Mouse (Mus musculus) midbrain, embryonic 10.5 days (tissue): Measurements from ENCODE around the gene Gas7. TPM values are rescaled to one million over a fixed set of nuclear protein-coding genes. Genes with fewer than 3 reads are reported as not detected.

Experiments used
- DNase-seq: peaks from one replicate; pipeline ENCODE4 v3.0.0-alpha.2; 2017; ENCODE audit warnings: low spot score
- H3K27ac ChIP-seq: fragments of 300-500 bp; sonication (generic); replicated peaks from 2 replicates; pipeline ENCODE4 v1.5.1; 2016; ENCODE audit warnings: mild to moderate bottlenecking
- H3K27me3 ChIP-seq: fragments of 300-500 bp; sonication (generic); 2 replicates; pipeline ENCODE4 v1.6.1; 2016; ENCODE audit warnings: low read depth, mild to moderate bottlenecking; ENCODE audit not compliant: poor library complexity, severe bottlenecking
- H3K36me3 ChIP-seq: fragments of 300-500 bp; sonication (generic); 2 replicates; pipeline ENCODE4 v1.6.1; 2016; ENCODE audit warnings: mild to moderate bottlenecking, moderate library complexity
- H3K4me1 ChIP-seq: fragments of 300-500 bp; sonication (generic); 2 replicates; pipeline ENCODE4 v1.6.1; 2016
- H3K4me3 ChIP-seq: fragments of 300-500 bp; sonication (generic); 2 replicates; pipeline ENCODE4 v1.5.1; 2016; ENCODE audit warnings: mild to moderate bottlenecking, moderate library complexity
- H3K9me3 ChIP-seq: fragments of 300-500 bp; sonication (generic); replicated peaks from 2 replicates; pipeline ENCODE4 v1.6.1; 2016; ENCODE audit warnings: mild to moderate bottlenecking
- WGBS: fragments of 180-500 bp; shearing (Covaris S2); methylation state at CpG from one replicate; pipeline ENCODE4 v1.1.7; 2016; 5-methylcytosine and 5-hydroxymethylcytosine counted together
- polyA plus RNA-seq: library from polyadenylated mRNA; unstranded; fragments of >200 nt; fragmentation: Nextera tagmentation; extraction: Ambion mirVana; gene quantifications from 2 replicates; pipeline ENCODE4 v1.2.1, GENCODE M21; 2016

Gene Gas7
- polyA plus RNA-seq, 1 experiment from 2014 or later: 2.9 TPM

DNA sequence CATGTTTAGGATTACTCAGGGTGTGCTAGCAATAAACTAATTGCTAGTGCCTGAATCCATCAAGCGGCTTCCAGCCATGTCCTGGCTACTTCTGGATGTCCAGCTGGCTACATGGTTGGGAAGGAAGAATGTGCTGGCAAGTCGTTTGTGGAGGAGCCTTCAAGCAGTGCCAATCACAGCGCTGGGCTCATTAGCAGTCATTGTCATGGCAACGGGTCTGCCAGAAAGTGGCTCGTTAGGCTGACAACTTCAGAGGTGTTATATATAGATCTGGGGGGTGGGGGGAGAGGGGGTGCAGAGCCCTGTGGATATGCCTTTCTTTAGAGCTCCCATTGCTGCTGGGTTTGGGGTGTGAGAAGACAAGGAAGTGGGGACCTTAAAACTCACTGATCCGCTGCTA, 141.0 kb downstream of the Gas7 start:
- DNase-seq: no peak
- 72% methylated on average over 6 of the region's 6 CpGs for WGBS
- Histone ChIP-seq H3K27ac (no peak overlapping the region), H3K4me1 (peaks cover 15% of the 10 kb centered on the region), H3K36me3 (no peaks in the 10 kb centered on the region), H3K9me3 (no peaks in the 10 kb centered on the region), H3K27me3 (no peaks in the 10 kb centered on the region), H3K4me3 (no peak overlapping the region)

DNA sequence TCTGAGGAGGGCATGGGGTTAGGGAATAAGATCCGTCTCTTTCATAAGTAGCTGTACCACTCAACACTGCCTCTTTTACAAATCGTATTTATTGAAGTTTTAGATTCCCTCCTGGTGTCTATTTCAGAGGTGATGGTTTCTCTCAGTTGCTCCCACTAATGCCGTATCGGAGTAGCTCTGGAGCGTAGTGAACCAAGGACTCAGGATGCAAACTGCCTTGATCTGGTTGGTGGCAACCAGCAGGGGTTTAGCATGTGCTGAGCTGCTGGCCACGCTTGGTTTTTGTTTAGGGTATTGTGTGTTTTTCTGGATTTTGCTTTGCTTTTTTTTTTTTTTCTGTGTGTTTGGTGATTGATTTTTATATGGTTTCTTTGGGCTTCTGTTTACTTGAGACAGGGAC, 141.6 kb downstream of the Gas7 start:
- H3K4me1 ChIP-seq: peaks cover 15% of the 10 kb centered on the region
- H3K27ac ChIP-seq: no peak overlapping the region
- DNase-seq: no peak
- H3K27me3 ChIP-seq: no peaks in the 10 kb centered on the region
- H3K9me3 ChIP-seq: no peaks in the 10 kb centered on the region
- WGBS: 90% methylated on average over 6 of the region's 6 CpGs
- H3K4me3 ChIP-seq: no peak overlapping the region
- H3K36me3 ChIP-seq: no peaks in the 10 kb centered on the region

DNA sequence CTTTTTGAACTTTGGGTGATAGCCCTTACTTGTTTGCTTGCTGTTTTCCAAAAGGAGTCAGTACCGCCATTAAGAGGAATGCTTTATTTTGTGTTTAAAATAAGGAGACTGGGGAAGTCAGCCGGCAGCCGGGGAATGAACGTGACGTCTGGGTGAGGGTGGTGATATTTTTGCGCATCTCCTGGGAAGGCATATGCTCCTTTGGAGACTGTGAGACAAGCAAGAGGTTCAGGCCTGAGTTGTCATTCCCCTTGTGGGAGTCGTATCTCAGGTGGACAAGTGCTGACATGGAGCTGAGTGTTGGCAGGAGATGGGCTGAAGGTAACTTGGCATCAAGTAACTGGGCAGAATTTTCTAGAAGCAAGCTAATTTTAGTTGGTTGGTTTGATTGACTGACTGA, 142.2 kb downstream of the Gas7 start:
- Histone ChIP-seq H3K27me3 (no peaks in the 10 kb centered on the region), H3K27ac (no peak overlapping the region), H3K4me1 (peaks cover 11% of the 10 kb centered on the region), H3K36me3 (no peaks in the 10 kb centered on the region), H3K4me3 (no peak overlapping the region), H3K9me3 (no peaks in the 10 kb centered on the region)
- WGBS: 95% methylated on average over 7 of the region's 7 CpGs
- no peak for DNase-seq

DNA sequence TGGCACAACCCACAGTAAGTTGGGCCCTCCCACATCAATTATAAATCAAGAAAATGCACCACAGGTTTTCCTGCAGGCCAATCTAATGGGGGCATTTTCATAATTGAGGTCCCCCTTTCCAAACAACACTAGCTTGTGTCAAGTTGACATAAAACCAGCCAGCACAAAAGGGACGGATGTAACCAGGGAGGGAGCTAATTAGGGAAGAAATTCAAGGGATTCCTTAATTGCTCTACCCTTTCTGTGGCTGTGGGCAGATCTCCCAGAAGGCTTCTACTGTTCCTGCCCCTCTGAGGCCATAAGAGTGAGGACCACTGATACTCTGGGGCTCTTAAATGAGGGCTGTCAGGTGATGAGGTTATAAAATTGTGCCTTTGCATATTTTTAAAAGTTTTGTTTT, 143.9 kb downstream of the Gas7 start:
- Histone ChIP-seq H3K27me3 (no peaks in the 10 kb centered on the region), H3K9me3 (no peaks in the 10 kb centered on the region), H3K27ac (no peak overlapping the region), H3K4me1 (peaks cover 20% of the 10 kb centered on the region), H3K36me3 (no peaks in the 10 kb centered on the region), H3K4me3 (no peak overlapping the region)
- 64% methylated on average over 1 of the region's 1 CpGs for WGBS
- DNase-seq: no peak

DNA sequence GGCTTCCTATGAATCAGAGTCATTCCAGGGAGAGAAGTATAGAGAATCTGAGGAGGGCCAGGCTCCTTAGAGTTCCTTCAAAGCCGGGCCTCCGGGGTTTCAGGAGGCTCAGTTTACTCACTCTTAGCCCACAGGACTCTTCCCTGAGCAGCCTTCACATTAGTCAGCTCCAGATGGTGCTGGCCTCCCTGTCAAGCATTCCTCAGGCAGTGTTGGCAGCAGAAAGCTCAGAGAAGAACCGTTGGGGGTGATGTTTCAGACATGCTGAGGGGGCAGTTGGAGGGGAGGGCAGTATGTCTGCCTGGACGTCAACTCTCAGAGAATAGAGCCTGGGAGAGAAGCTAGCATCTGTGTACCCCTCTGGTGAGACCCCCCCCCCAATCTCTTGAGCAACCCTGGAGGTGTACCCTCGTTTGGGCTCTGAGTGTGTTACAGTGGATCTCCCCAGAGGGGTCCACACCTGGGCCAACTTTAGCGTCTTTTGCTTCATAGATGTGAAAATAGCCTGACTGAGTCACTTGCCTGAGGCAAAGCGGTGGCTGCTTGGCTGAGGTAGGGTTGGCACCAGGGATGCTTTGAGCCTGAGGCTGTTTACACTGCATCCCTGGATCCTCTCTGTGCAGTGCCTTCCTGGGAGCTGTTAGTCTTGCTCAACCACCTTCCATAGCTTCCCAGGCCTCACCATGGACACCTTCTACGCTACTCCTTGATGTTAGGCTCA, 145.6 kb downstream of the Gas7 start:
- H3K9me3 ChIP-seq: no peaks in the 10 kb centered on the region
- H3K36me3 ChIP-seq: no peaks in the 10 kb centered on the region
- peaks cover 20% of the 10 kb centered on the region for H3K4me1 ChIP-seq
- H3K27ac ChIP-seq: no peak overlapping the region
- WGBS: 83% methylated on average over 8 of the region's 8 CpGs
- H3K4me3 ChIP-seq: no peak overlapping the region
- no peaks in the 10 kb centered on the region for H3K27me3 ChIP-seq
- no peak for DNase-seq

DNA sequence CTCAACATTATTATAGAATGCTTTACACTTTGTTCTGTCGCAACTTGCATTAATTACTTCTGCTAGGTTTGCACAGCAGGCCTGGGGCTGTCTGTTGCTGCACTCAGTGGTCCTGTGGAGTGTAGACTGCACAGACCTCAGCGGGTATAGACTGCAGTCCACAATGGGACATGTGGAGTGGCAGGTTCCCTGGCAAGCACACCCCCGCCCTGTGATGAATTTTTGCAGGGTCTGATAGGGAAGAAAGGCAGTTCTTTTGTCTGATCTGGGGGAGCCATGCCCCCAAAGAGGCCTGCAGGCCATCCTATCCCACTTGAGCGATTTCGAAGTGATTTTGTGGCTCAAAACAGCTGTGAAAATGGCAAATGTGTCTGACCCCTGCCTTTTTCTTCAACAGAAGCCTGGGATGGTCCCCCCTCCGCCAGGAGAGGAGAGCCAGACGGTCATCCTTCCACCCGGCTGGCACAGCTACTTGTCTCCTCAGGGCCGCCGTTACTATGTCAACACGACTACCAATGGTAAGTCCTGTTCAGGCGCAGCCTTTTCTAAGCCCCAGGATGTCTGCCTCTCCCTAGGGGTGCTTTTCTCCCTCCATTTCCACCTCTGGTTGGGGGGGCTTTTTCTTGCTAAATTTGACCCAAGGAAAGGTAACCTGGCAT, 147.6 kb downstream of the Gas7 start:
- H3K4me3 ChIP-seq: no peak overlapping the region
- H3K27ac ChIP-seq: peak overlapping the region; percentile 55
- no peaks in the 10 kb centered on the region for H3K27me3 ChIP-seq
- WGBS: 48% methylated on average over 12 of the region's 12 CpGs
- H3K9me3 ChIP-seq: no peaks in the 10 kb centered on the region
- no peak for DNase-seq
- H3K36me3 ChIP-seq: no peaks in the 10 kb centered on the region
- H3K4me1 ChIP-seq: peaks cover 13% of the 10 kb centered on the region

DNA sequence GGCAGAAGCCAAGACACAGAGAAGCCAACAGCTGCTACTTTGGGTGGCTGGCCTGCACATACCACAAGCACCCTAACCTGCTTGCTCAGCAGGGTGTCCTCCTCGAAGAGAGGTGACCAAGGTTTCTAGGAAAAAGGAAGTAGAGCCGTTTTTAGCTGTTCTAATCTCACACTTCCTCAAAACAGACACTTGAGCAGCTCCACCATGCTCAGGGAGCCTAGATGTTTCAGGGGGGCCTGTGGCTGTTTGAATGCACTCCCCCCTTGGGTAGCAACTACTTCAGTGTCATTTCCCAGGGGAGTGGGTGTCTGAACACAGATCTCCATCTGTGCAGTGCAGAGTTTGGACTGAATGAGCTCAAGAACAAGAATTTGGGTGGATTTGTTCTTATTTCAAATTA, 149.2 kb downstream of the Gas7 start:
- WGBS: 81% methylated on average over 2 of the region's 2 CpGs
- no peak for DNase-seq
- H3K27me3 ChIP-seq: no peaks in the 10 kb centered on the region
- H3K4me3 ChIP-seq: no peak overlapping the region
- H3K36me3 ChIP-seq: no peaks in the 10 kb centered on the region
- H3K4me1 ChIP-seq: peaks cover 9% of the 10 kb centered on the region
- H3K9me3 ChIP-seq: no peaks in the 10 kb centered on the region
- no peak overlapping the region for H3K27ac ChIP-seq

DNA sequence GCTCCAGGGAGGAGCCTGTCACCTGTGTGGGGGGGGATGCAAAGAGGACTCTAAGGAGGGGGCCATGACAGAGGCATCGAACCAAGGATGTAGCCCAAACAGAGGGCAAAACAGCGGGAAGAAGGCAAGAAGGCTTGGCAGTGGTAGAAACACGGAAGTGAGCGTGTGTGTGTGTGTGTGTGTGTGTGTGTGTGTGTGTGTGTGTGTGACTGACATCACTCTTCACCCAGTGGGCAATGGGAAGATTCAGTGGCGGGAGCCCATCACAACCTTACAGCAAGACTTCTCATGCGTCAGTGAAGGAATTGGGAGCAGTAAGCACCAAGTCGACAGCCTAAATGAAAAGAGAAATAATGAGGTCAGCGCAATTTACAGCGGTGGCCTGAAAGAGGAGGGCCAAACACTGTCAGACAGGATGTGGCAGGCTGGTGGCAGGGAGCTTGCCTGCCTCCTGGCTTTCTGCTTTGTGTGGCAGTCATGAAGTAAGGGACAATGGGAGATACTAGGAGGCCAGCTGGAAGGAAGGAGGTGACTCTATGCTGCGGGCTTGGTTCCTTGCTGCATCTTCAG, 153.0 kb downstream of the Gas7 start:
- no peaks in the 10 kb centered on the region for H3K36me3 ChIP-seq
- H3K9me3 ChIP-seq: no peaks in the 10 kb centered on the region
- H3K4me3 ChIP-seq: no peak overlapping the region
- H3K4me1 ChIP-seq: peaks cover 1% of the 10 kb centered on the region
- H3K27ac ChIP-seq: no peak overlapping the region
- H3K27me3 ChIP-seq: no peaks in the 10 kb centered on the region
- 86% methylated on average over 10 of the region's 10 CpGs for WGBS
- DNase-seq: no peak

DNA sequence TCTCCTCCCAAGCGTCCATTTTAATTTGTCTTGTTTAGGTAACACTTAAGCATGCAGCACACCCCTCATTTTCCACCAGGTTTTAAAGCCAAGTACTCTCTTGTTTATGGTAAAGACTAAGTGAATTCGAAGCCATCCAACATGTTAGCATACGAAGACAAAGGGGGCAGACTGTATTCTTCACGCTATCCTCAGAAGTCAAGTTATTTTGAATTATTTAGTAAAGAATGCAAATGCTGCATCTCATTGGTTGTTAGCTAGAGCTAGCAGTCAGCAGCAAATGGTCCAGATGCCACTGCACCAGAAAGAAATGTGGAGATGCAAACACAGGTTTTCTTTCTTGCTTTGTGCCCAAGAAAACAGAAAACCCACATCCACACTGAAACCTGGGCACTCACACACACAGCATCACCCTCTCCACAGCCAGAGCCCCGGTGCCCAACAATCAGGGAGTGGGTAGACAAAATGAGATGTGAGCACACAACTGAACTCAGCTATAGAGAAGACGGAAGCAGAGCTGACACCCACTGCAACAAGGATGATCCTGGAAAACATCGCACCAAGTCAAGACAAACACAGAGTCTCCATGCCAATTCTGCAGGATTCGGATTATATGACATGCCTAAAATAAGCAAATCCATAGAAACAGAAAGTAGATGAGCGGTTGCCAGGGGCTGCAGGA, 157.1 kb downstream of the Gas7 start:
- no peaks in the 10 kb centered on the region for H3K4me1 ChIP-seq
- no peaks in the 10 kb centered on the region for H3K9me3 ChIP-seq
- H3K27ac ChIP-seq: no peak overlapping the region
- WGBS: 86% methylated on average over 9 of the region's 9 CpGs
- H3K36me3 ChIP-seq: no peaks in the 10 kb centered on the region
- no peaks in the 10 kb centered on the region for H3K27me3 ChIP-seq
- no peak overlapping the region for H3K4me3 ChIP-seq
- DNase-seq: no peak

DNA sequence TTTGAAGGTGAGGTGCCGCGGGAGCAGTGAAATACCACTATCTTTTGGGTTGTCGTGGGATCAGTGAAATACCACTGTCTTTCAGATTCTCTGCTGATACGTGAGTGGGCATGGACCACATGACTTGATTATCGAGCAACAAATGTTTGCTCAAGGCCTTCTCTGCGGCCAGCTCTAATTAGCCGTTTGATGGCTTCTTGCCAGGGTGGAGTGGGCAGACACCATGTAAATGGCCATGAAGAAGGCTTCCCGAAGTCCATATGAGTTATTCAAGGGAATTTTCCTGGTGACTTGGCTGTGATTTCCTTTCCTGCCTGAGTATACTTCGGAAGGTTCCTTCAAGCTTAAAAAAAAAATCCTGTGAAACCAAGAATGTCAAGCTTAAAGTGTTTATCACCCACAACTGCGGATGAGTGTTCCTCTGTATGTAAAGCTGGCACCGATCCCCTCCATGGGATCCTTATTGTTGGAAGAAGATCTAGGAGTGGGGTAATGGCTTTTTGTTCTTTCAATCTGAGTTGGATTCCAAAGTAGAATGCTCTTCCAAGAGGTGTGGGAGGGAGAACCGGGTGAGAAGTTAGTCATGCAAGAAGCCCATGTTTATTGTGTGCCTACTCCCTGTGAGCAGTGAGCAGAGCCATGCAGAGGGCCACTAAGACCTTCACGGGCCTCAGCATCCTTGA, 161.5 kb downstream of the Gas7 start:
- Histone ChIP-seq H3K36me3 (no peaks in the 10 kb centered on the region), H3K27me3 (no peaks in the 10 kb centered on the region), H3K4me1 (no peaks in the 10 kb centered on the region), H3K27ac (no peak overlapping the region), H3K9me3 (no peaks in the 10 kb centered on the region), H3K4me3 (no peak overlapping the region)
- WGBS: 90% methylated on average over 13 of the region's 13 CpGs
- DNase-seq: no peak

DNA sequence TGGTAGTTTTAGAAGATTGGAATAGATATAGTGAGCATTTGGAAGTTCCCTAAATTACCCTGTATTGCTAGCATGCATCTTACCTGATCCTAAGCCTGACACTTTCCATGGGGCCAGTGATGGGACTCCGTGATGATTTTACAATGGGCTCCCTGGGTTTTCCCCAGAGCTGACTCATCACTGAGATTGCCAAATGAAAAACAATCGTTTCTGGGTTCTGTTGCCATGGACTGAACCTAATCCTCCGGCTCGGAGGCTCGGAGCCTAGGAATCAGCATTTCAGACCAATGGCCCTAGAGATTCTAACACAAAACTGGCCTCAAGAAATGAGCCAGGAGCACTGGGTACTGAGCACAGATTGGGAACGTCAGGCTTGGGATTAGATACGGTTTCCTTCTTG, 167.1 kb downstream of the Gas7 start:
- WGBS: 87% methylated on average over 7 of the region's 7 CpGs
- Histone ChIP-seq H3K4me1 (no peaks in the 10 kb centered on the region), H3K27me3 (no peaks in the 10 kb centered on the region), H3K4me3 (no peak overlapping the region), H3K27ac (no peak overlapping the region), H3K36me3 (no peaks in the 10 kb centered on the region), H3K9me3 (no peaks in the 10 kb centered on the region)
- DNase-seq: no peak

DNA sequence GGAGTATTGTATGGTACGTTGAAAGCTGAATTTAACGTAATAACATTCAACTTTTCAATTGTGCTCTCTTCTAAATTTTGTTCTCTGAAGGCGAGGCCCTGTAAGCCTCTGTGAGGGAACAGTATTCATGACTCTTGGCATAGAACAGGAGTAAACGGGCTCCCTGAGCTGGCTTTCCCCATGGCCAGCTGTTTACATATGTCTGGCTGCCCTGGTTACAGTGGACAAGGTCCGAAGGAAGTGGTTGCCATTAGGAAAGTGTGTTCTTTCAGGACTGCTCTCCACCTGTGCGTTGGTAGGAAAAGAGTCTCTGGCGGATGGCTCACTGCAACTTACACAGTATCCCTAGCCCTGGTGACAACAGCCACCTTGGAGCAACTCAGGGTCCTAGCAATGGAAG, 171.9 kb downstream of the Gas7 start:
- Histone ChIP-seq H3K4me1 (no peaks in the 10 kb centered on the region), H3K4me3 (no peak overlapping the region), H3K27me3 (no peaks in the 10 kb centered on the region), H3K9me3 (no peaks in the 10 kb centered on the region), H3K36me3 (no peaks in the 10 kb centered on the region), H3K27ac (no peak overlapping the region)
- no peak for DNase-seq
- WGBS: 86% methylated on average over 7 of the region's 7 CpGs
